Mouse (Mus musculus): ENCODE results near the gene Kdm1b.

DNA sequence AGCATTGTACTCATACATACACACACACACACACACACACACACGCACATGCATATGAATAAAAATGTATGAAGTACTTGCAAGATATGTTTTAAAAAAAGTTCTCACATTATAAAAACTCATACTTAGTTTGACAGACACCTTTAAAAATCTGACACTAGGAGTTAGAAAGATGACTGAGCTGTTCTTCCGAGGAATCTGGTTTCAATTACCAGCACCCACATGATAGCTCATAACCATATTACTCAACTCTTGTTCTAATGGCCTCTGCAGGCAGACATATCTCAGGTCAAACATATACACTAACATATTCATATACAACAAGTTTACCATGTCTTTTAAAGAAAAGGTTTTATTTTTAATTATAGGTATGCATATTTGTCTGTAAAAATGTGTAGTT, 53.3 kb downstream of the Kdm1b start:
- no peak for TF ChIP-seq CTCF (conservative IDR thresholded peaks at IDR 0.05; ENCODE audit: low read length)
- TF ChIP-seq NANOG (IDR thresholded peaks at IDR 0.05; ENCODE audit: borderline replicate concordance, low read length), result no peak

All from E14TG2a.4 (cell line).